Mouse (Mus musculus): Measurements from ENCODE around the gene Sv2a.
"Not testable (repeated sequence)": the region's sequence is repeated elsewhere in the genome, so short reads cannot be mapped to it uniquely, and the experiment has no call there.

DNA sequence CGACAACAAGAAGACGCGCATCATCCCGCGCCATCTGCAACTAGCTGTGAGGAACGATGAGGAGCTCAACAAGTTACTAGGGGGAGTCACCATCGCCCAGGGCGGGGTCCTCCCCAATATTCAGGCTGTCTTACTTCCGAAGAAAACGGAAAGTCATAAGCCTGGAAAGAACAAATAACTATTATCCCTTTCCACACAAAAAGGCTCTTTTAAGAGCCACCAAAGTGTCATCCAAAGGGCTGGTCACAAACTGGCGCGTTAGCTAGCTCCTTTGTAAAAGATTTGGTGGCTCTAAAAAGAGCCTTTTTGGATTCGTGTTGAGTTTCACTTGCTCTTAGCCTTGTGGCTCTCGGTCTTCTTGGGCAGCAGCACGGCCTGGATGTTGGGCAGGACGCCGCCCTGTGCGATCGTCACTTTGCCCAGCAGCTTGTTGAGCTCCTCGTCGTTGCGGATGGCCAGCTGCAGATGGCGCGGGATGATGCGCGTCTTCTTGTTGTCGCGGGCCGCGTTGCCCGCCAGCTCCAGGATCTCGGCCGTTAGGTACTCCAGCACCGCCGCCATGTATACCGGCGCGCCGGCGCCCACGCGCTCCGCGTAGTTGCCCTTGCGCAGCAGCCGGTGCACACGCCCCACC, 39.3 kb downstream of the Sv2a start:
- TF ChIP-seq CTCF (IDR thresholded peaks at IDR 0.05), result peak; percentile 6; the same call in 1 of the 2 replicates
- not testable (repeated sequence) for TF ChIP-seq EP300 (IDR thresholded peaks at IDR 0.05)
